Mouse (Mus musculus): ENCODE measurements around the gene Arid1b.
"Not testable (repeated sequence)": the region's sequence is repeated elsewhere in the genome, so short reads cannot be mapped to it uniquely, and the experiment has no call there.

Arid1b gene

DNA sequence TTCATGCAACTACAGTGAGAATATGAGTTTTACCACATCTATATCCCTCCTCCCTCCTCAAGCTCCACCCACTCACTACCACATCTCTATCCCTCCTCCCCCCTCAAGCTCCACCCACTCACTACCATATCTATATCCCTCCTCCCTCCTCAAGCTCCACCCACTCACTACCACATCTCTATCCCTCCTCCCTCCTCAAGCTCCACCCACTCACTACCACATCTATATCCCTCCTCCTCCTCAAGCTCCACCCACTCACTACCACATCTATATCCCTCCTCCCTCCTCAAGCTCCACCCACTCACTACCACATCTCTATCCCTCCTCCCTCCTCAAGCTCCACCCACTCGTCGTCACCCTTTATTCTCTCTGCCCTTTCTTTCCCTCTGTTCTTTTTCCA is 99.2 kb downstream of the Arid1b start:
- DNase-seq: not testable (repeated sequence)

DNA sequence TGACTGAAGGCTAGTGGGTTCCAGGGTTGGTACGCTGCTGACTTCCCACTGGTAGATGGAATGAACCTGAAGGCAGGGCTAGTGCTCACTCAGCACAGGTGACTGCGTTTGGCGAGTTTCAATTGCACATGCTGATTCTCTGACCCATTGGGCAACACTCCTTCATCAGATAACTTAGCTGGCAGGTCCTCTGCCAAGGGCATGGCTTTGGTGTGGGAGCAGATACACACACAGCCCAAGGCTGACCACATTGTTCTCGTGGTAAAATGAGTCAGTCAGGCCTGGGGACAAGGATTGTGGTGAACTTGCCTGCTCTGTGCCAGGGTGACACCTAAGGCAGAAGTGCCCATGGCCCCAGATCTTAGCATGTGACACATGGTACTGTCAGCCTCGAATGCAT is 100.5 kb downstream of the Arid1b start:
- no peak for DNase-seq

- no peak for DNase-seq
These were observed 101.6 kb downstream of the Arid1b start for GRCm38 (mm10) chr17:5095741-5096140.

GRCm38 (mm10) chr17:5097046-5097445 is 102.9 kb downstream of the Arid1b start:
- DNase-seq: no peak

- DNase-seq: no peak
These were observed 103.7 kb downstream of the Arid1b start for GRCm38 (mm10) chr17:5097545-5098475.

- no peak for DNase-seq
These were observed 104.6 kb downstream of the Arid1b start for GRCm38 (mm10) chr17:5098727-5099126.

DNA sequence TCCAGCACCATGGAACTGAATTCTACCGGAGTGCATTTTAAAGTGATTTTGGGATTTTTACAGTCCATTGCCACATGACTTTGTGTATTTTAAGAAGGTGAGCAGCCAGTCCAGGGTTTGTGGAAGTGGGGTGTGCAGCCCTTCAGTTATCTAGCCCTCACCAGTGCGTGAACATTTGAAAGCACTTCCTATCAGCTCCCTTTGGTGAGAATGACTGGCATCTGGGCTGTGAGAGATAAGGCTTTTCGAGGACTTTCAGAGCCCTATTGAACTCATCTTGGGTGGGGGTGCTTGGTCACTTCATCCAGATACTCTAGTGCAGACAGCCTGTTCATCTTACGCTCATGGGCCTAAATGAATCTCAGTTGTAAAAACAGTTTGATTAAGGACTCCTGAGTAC is 105.1 kb downstream of the Arid1b start:
- no peak for DNase-seq

GRCm38 (mm10) chr17:5101157-5101556 is 107.0 kb downstream of the Arid1b start:
- DNase-seq: no peak

DNA sequence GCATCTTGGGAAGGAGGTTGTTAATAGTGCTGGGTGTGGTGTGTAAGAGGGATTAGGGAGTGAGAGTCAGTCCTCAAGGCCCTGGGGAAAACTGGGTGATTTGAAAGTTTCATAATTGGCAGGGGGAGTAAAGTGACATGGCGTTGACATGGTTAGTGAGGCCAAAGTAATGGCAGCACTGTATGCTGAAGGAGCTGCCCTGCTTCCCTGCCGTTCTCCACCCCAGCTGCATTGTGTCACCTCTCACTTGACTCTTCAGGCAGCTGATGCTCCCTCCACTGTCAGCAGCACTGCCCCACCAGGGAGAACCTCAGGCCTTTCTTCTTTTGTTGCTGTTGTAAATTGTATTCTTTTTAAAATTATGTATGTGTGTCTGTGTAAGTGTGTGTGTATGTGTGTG is 107.8 kb downstream of the Arid1b start:
- no peak for DNase-seq

- no peak for DNase-seq
These were observed 111.6 kb downstream of the Arid1b start for GRCm38 (mm10) chr17:5105746-5106145.

- no peak for DNase-seq
These were observed 112.4 kb downstream of the Arid1b start for GRCm38 (mm10) chr17:5106263-5107195.

DNA sequence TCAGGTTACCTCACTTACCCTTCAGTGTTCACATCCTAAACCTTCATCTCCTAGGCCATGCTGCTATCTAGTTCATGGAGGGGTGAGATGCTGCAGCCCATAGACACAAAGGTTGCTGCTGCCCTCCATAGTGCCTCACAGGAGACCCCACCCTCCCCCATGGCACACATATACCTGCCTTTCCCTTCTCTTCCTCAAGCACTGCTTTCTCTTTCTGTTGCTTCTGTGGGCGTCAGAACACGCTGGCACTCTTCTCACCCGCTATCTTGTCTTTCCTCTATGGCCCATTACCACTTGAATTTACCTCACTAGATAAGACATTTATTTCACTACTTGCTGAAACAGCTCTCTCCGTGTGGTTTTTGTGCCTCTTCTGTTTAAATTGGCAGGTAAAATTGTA is 113.4 kb downstream of the Arid1b start:
- no peak for DNase-seq

DNA sequence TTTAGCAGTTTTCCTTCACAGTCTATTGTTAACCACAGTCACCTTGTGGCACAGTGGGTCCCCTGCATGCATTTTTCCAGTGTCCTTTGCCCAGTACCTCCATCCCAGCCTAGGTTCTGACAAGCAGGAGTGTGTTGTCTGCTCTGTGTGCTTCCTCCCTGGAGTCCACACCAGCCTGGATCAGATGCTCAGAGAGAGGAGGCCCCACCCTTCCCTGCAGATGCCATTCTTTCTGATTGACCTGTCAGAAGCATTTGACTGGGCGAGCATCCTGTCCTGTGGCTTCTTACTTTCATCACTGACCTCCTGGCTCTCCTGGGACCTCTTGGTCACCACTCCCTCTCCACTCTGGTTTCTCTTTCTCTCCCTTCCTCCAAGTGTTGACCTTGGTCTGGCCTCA is 113.9 kb downstream of the Arid1b start:
- no peak for DNase-seq

DNA sequence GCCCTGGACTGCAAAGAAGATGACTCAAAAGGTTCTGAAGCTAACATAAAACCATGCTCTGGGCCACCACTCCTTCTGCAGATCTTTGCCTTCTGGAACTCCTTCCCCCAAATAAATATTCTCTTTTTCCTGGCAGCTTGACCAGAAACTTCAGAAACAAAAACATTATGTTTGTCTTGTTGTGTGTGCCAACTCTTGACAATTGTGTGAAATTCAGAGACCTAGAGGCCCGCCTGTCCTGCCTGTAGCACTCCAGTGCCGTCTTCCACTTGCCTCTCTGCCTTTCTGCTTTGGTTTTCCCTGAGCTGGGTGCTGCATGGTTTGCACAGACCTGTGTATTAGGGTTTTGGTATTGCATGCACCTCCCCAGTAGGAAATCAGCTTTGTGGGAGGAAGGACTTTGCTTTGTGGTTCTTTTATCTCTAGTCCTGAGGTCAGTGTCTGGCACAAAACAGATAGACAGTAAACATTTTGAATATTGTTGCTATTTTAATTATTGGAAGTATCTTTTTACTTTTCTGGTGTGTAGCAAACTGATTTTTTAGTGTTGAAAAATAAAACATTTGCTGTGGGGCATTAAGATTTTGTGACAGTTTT is 114.5 kb downstream of the Arid1b start:
- DNase-seq: no peak

DNA sequence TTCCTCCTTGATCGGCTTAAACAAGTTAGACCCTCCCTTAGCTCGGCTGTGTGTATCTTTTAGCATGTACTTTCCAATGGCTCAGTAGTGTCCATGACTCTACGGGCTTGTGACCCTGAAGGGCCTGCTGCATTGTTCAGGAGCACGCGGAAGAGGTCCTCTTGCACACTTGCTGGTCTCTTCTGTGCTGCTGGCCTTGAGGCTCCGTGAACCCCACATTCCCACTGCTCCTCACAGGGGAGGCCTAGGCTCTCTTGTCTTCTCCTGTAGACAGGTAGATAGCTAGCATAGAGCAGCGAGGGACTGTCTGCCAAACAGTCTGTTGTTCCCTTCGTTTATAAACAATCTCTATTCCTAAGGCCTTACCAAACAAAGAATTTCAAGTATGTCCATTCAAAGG is 115.2 kb downstream of the Arid1b start:
- DNase-seq: no peak

GRCm38 (mm10) chr17:5110159-5110558 is 116.0 kb downstream of the Arid1b start:
- DNase-seq: no peak

- DNase-seq: not testable (repeated sequence)
These were observed 116.8 kb downstream of the Arid1b start for GRCm38 (mm10) chr17:5110981-5111380.

DNA sequence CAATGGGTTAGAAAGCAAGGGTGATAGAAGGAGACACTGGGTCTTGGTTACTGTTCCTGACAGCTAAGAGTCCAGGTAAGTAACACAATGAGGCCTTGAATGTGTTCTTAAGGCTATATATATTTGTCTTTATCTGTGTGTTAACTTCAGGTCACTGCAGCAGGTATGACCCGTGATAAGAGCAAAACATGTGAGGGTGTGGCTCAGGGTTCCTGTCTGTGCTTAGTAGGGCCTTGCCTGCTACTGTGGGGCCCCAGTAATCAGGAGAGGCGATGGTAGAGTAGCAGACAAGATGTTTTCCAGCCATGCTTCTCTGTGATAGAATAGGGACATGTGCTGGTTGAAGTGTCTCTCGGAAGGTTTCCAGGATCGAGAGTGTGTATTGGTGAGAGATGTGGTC is 118.0 kb downstream of the Arid1b start:
- no peak for DNase-seq

DNA sequence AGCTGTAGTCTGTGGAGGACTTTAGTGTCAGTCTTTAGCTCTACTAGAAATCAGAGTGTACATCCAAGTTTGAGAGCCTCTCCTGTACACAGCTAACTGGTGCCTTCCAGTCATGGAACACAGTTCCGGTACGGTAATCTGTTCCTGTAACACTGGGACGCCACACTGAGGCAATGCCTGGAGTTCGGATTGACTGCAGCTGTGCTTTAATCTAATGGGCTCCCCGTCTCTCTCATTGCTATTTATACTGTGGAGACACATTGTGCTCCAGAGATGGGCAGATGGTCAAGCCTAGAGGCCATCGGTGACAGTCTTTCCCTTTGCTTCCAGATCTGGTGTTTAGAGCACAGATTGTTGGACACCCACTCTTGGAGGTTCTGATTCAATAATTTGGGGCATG is 121.8 kb downstream of the Arid1b start:
- DNase-seq: no peak

DNA sequence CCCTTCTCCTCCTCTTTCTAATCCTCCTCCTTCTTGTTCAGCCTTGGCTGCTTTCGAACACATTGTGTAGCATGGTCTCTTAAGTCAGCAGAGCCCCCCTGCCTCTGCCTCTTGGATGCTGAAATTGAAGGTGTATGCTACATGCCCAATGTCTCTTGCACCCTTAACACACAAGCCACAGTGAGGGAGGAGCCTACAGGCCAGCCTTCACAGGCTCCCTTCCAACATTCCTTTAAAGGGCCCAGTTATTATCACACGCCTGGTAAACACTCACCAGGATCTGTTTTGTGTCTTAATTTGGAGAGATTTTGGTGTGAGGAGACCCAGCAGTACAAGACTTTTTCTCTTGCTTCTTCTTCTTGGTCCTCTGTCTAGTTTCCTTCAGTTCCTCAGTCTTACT is 122.9 kb downstream of the Arid1b start:
- DNase-seq: no peak

GRCm38 (mm10) chr17:5118171-5118570 is 124.0 kb downstream of the Arid1b start:
- DNase-seq: no peak

DNA sequence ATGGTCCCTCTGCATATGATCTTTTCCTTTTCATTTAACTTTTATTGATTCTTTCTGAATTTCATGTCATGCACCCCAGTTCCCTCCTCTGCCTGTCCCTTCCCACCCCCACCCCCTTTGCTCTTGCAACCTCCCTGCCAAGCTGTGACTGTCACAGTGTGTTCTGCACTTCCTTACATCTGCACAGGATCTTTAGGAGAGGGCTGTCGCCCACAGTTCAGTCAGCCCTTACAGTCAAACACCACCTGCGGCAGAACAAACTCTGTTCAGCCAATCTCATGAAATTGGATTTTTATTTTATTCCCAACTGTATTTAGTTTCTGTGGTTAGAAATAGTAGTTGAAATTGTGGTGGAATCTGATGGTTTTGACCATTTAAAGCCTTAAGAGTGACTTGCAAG is 130.5 kb downstream of the Arid1b start:
- DNase-seq: no peak

Data from right cerebral cortex, postnatal 25 days (tissue).